Mouse (Mus musculus) lung, adult 18-20 months (tissue): ENCODE measurements at regions not wholly inside any gene's neighbourhood (a gene's known extent, or its start where the extent isn't known, plus 50 kb on each side); places are given as distances from the start of the nearest gene placed in this dataset.
A peak's percentile ranks its signal among the peaks of the same experiment; 100 is the strongest.

Source experiments
- DNase-seq, 2 experiments: peaks; one replicate each; pipeline ENCODE4 v3.0.0; 2022; ENCODE audit warnings: mixed read lengths in 2 of 2

GRCm38 (mm10) chr3:154513566-154513965, 82.9 kb upstream of the Cryz start:
- no peak for DNase-seq

GRCm38 (mm10) chr3:154510160-154510559, 86.4 kb upstream of the Cryz start:
- no peak for DNase-seq

GRCm38 (mm10) chr3:154509394-154509793, 87.1 kb upstream of the Cryz start:
- DNase-seq, result no peak

- no peak for DNase-seq
Measured at GRCm38 (mm10) chr3:154493387-154493920, 103.1 kb upstream of the Cryz start.

GRCm38 (mm10) chr3:154472426-154472825, 124.1 kb upstream of the Cryz start:
- DNase-seq, result no peak

GRCm38 (mm10) chr3:154467581-154468374, 128.7 kb upstream of the Cryz start:
- peak in 1 of 2 experiments; percentile 4 for DNase-seq

GRCm38 (mm10) chr3:154458208-154458607, 127.7 kb upstream of the Lhx8 start:
- no peak for DNase-seq

GRCm38 (mm10) chr3:154453025-154453424, 122.6 kb upstream of the Lhx8 start:
- DNase-seq, result no peak

GRCm38 (mm10) chr3:154452585-154452984, 122.1 kb upstream of the Lhx8 start:
- peak in 1 of 2 experiments; percentile 46 for DNase-seq

- peak in 1 of 2 experiments; percentile 15 for DNase-seq
Measured at GRCm38 (mm10) chr3:154451169-154451568, 120.7 kb upstream of the Lhx8 start.

- no peak for DNase-seq
Measured at GRCm38 (mm10) chr3:154443351-154444075, 113.1 kb upstream of the Lhx8 start.

- DNase-seq, result no peak
Measured at GRCm38 (mm10) chr3:154441454-154441853, 111.0 kb upstream of the Lhx8 start.

GRCm38 (mm10) chr3:154440899-154441298, 110.4 kb upstream of the Lhx8 start:
- DNase-seq, result no peak

GRCm38 (mm10) chr3:154430856-154431255, 100.4 kb upstream of the Lhx8 start:
- DNase-seq, result no peak

- no peak for DNase-seq
Measured at GRCm38 (mm10) chr3:154429666-154430065, 99.2 kb upstream of the Lhx8 start.

GRCm38 (mm10) chr3:154424589-154424988, 94.1 kb upstream of the Lhx8 start:
- no peak for DNase-seq

- DNase-seq, result peak in 1 of 2 experiments; percentile 12
Measured at GRCm38 (mm10) chr3:154421461-154421950, 91.0 kb upstream of the Lhx8 start.

GRCm38 (mm10) chr3:154418177-154418832, 87.8 kb upstream of the Lhx8 start:
- peak; percentile 7 to 10 for DNase-seq

- DNase-seq, result no peak
Measured at GRCm38 (mm10) chr3:154414358-154414757, 83.9 kb upstream of the Lhx8 start.

- DNase-seq, result no peak
Measured at GRCm38 (mm10) chr3:154410292-154410691, 79.8 kb upstream of the Lhx8 start.

- peak in 1 of 2 experiments; percentile 39 for DNase-seq
Measured at GRCm38 (mm10) chr3:154402081-154402480, 71.6 kb upstream of the Lhx8 start.

GRCm38 (mm10) chr3:154393626-154394025, 63.2 kb upstream of the Lhx8 start:
- no peak for DNase-seq

GRCm38 (mm10) chr3:154391629-154392028, 61.2 kb upstream of the Lhx8 start:
- DNase-seq, result no peak
